Mouse (Mus musculus) adrenal gland, postnatal 0 days (tissue): ENCODE results near the gene Gm15294. TPM values are rescaled to one million over a fixed set of nuclear protein-coding genes. Genes with fewer than 3 reads are reported as not detected.

Experiments used
- polyA plus RNA-seq: library from polyadenylated mRNA; unstranded; fragments of >200 nt; fragmentation: Nextera tagmentation; extraction: Ambion mirVana; gene quantifications from 2 replicates; pipeline ENCODE4 v1.2.1, GENCODE M21; 2015

Gm15294 gene
- 0.50 TPM in 1 of 2 replicates, not detected in the other for polyA plus RNA-seq

DNA sequence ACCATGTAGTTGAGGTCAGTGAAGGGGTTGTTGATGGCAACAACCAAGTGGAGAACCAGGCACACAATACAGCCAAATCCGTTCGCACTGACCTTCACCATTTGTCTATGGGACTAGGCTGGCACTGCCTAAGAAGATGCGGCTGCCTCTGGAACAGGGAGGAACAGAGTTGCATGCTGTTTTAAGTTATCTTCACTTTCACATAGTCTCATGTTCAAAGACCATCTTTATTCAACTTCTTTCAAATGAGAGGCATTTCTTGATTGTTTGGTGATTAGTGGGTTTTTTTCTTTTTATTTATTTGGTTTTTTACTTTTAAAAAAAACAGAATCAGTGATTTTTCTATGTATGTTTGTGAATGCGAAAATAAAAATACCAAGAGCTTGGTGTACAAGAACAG is at the start of gene Gm15294:
Gm15294 (minus strand) TSS at position 101 of the 400 bp plus-strand sequence.

Other genes starting within 250 kb of the Gm15294 start
- gene Irs4, start 150.0 kb downstream of the Gm15294 start, polyA plus RNA-seq: 0.18 and 0.22 TPM in 2 replicates